Mouse (Mus musculus): ENCODE measurements around the gene Zbed3. TPM values are rescaled to one million over a fixed set of nuclear protein-coding genes. Genes with fewer than 3 reads are reported as not detected.

The Zbed3 gene
- polyA plus RNA-seq, 1 experiment, result 15.6 TPM

DNA sequence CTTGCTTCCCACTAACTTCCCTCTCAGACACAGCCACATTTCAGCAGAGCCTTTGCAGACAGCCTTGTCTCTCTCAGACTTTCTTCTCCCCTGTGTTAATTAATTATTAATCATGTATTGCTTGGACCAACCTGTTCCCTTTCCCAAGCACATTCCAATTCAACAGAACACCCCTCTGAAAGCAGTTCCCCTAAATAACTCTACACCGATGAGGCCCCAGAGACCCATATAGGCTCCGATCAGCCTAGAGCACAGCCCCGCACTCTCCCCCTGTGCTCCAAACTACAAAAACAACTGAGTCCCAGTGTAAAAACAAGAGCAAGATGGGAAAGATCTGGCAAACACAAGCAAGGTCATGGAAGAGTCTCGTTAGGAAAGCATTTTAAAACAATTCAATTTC lies 16.8 kb upstream of the Zbed3 start:
- Histone ChIP-seq H3K27ac (ENCODE audit: insufficient read depth, low read length) (no peak overlapping the region), H3K27me3 (ENCODE audit: control insufficient read depth, insufficient read depth, low read length) (no peaks in the 10 kb centered on the region), H3K4me3 (replicated peaks; ENCODE audit: insufficient read depth, low read depth, low read length) (no peak overlapping the region), H3K4me1 (ENCODE audit: control insufficient read depth, insufficient read depth, low read length) (no peaks in the 10 kb centered on the region)
- no peak for DNase-seq
- 82% methylated on average over 4 of the region's 4 CpGs for WGBS
- TF ChIP-seq CTCF (IDR thresholded peaks at IDR 0.05; ENCODE audit: borderline replicate concordance, insufficient read depth, low read depth, low read length), result no peak

DNA sequence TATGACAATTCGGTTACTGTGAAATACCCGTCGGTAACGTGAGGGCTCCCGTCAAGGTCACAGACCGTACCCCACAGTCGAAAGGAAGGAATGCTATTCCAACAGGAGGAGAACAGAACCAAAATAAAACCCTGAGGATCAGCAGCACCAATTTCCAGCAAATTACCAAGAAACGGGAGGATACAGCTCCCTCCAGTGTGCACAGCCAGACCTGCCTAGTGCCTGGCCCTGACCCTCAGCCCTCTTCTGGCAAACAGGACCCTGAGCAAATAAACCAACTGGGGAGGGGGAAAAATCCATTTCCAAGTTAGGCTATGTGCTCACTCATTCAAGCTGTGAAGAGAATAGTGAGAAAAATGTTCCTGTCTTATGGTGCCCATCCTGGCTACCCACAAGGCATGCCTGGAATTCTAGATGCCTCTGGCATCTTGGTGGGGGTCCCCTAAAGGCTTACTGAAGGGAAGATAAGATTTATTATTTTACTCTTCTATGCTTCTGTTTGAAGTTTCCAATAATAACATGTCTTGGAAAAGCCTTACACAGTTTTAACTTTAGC lies 16.2 kb upstream of the Zbed3 start:
- no peak for TF ChIP-seq POLR2A (IDR thresholded peaks at IDR 0.05; ENCODE audit: borderline replicate concordance, insufficient read depth, low read length)
- 78% methylated on average over 8 of the region's 8 CpGs for WGBS
- no peak overlapping the region for H3K4me3 ChIP-seq (replicated peaks; ENCODE audit: insufficient read depth, low read depth, low read length)
- DNase-seq, result no peak
- H3K4me1 ChIP-seq (ENCODE audit: control insufficient read depth, insufficient read depth, low read length), result no peaks in the 10 kb centered on the region
- no peak overlapping the region for H3K27ac ChIP-seq (ENCODE audit: insufficient read depth, low read length)
- H3K27me3 ChIP-seq (ENCODE audit: control insufficient read depth, insufficient read depth, low read length), result no peaks in the 10 kb centered on the region

DNA sequence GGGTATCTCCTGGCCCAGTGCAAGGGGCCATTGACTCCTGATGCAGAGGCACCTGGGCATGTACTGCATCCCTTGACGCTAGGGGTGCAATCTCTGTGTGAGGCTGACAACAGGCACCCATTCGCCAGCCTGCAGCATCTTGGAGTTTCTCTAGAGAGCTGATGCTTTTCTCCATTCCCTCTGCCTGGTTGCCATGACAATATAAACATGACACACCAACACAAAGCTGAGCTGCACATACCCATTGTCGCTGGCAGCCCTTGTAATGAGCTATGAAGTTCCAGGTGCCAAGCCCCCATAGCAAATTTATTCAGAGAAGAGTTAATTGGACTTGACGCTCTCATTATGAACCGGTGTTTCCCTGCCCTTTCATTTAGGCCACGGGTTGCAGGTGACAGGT lies 11.4 kb upstream of the Zbed3 start:
- DNase-seq, result no peak
- no peaks in the 10 kb centered on the region for H3K27me3 ChIP-seq (ENCODE audit: control insufficient read depth, insufficient read depth, low read length)
- H3K4me3 ChIP-seq (replicated peaks; ENCODE audit: insufficient read depth, low read depth, low read length), result no peak overlapping the region
- no peak overlapping the region for H3K27ac ChIP-seq (ENCODE audit: insufficient read depth, low read length)
- WGBS, result 42% methylated on average over 6 of the region's 6 CpGs
- no peaks in the 10 kb centered on the region for H3K4me1 ChIP-seq (ENCODE audit: control insufficient read depth, insufficient read depth, low read length)
- TF ChIP-seq POLR2A (IDR thresholded peaks at IDR 0.05; ENCODE audit: borderline replicate concordance, insufficient read depth, low read length), result no peak
- TF ChIP-seq CTCF (IDR thresholded peaks at IDR 0.05; ENCODE audit: borderline replicate concordance, insufficient read depth, low read depth, low read length), result no peak

DNA sequence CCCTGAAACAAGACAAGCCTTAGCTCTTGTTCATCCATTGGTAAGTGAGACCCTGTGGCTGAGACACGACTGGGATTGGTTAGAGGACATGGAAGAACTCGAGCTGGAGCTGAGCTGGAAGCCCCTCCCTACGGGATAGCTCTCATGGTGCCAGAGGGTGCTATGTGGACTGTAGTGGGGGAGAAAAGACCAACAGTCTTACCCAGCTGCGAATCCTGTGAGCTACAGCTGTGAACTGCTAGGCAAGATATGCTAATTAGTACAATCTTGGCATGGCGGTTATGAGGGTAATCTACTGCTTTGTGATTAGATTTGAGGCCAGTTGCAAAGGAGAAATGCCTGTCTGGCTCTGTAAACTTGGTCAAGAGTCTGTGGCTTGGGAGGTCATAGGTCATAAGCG lies 4.3 kb upstream of the Zbed3 start:
- Histone ChIP-seq H3K4me3 (replicated peaks; ENCODE audit: insufficient read depth, low read depth, low read length) (no peak overlapping the region), H3K27me3 (ENCODE audit: control insufficient read depth, insufficient read depth, low read length) (no peaks in the 10 kb centered on the region)

DNA sequence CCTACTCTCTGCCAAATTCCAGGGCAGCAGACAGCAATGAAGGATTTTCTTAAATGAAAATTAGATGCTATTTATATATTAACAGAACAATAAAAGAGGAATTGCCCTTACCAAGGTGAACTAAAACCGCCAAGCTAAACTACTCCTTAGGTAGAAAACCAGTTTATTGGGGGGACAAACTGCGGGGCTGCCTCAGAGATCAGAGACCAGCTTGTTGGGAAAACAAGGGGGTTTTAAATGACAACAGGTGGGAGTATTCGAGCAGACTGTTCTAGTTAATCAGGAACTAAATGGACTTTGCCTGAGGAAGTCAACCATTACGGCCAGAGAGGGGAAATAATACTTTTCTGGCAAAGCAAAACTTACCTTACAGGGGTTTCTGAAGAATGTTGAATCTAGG lies 3.0 kb upstream of the Zbed3 start:
- Histone ChIP-seq H3K4me1 (ENCODE audit: control insufficient read depth, insufficient read depth, low read length) (no peaks in the 10 kb centered on the region), H3K4me3 (replicated peaks; ENCODE audit: insufficient read depth, low read depth, low read length) (no peak overlapping the region), H3K27me3 (ENCODE audit: control insufficient read depth, insufficient read depth, low read length) (no peaks in the 10 kb centered on the region), H3K27ac (ENCODE audit: insufficient read depth, low read length) (no peak overlapping the region)
- DNase-seq, result no peak
- 50% methylated on average over 4 of the region's 4 CpGs for WGBS
- TF ChIP-seq POLR2A (IDR thresholded peaks at IDR 0.05; ENCODE audit: borderline replicate concordance, insufficient read depth, low read length) (no peak), CTCF (IDR thresholded peaks at IDR 0.05; ENCODE audit: borderline replicate concordance, insufficient read depth, low read depth, low read length) (no peak)

More for the DNA sequence above, 4.3 kb upstream of the Zbed3 start:
- WGBS, result 54% methylated on average over 6 of the region's 6 CpGs
- TF ChIP-seq CTCF (IDR thresholded peaks at IDR 0.05; ENCODE audit: borderline replicate concordance, insufficient read depth, low read depth, low read length), result no peak
- TF ChIP-seq POLR2A (IDR thresholded peaks at IDR 0.05; ENCODE audit: borderline replicate concordance, insufficient read depth, low read length), result no peak
- no peak for DNase-seq
- H3K4me1 ChIP-seq (ENCODE audit: control insufficient read depth, insufficient read depth, low read length), result no peaks in the 10 kb centered on the region
- no peak overlapping the region for H3K27ac ChIP-seq (ENCODE audit: insufficient read depth, low read length)

DNA sequence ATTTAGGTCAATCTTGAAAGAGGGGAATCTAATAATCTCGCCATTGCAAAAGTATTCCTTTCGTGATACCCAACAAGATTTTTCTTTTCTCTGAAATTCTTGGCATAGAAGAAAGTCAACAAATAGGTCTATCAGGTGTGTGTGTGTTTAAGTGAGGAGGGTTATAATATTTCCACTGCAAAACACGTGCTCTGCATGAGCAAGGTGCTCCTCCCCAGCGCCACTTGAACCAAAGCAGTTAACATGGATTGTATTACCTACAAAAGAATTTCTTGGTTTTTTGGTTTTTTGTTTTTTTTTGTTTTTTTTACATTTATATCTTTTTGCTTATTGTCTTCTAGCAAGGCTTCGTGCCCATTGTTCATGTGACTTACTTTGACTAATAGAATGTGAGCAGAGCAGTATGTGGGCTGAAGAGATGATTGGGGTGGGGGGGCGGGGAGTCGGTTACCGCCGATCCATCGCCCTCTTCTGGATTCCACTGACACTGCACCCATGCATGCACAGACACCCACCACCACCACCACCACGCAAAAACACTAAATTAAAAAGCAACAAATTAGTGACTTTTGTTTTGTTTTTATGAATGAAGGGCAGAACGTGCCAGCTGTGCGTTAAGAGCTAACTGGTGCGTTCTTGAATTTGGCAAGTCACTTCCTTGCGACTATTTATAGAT lies 676 bp downstream of the Zbed3 start:
- 22% methylated on average over 15 of the region's 15 CpGs for WGBS
- H3K27ac ChIP-seq (ENCODE audit: insufficient read depth, low read length), result peak overlapping the region; percentile 80; the same call in 1 of the 2 replicates
- peaks cover 5% of the 10 kb centered on the region for H3K4me1 ChIP-seq (ENCODE audit: control insufficient read depth, insufficient read depth, low read length)
- no peak for TF ChIP-seq POLR2A (IDR thresholded peaks at IDR 0.05; ENCODE audit: borderline replicate concordance, insufficient read depth, low read length)
- TF ChIP-seq CTCF (IDR thresholded peaks at IDR 0.05; ENCODE audit: borderline replicate concordance, insufficient read depth, low read depth, low read length), result peak; percentile 54; the same call in 1 of the 2 replicates
- H3K27me3 ChIP-seq (ENCODE audit: control insufficient read depth, insufficient read depth, low read length), result no peaks in the 10 kb centered on the region
- peak overlapping the region; percentile 84 for H3K4me3 ChIP-seq (replicated peaks; ENCODE audit: insufficient read depth, low read depth, low read length)
- DNase-seq, result peak; percentile 73

DNA sequence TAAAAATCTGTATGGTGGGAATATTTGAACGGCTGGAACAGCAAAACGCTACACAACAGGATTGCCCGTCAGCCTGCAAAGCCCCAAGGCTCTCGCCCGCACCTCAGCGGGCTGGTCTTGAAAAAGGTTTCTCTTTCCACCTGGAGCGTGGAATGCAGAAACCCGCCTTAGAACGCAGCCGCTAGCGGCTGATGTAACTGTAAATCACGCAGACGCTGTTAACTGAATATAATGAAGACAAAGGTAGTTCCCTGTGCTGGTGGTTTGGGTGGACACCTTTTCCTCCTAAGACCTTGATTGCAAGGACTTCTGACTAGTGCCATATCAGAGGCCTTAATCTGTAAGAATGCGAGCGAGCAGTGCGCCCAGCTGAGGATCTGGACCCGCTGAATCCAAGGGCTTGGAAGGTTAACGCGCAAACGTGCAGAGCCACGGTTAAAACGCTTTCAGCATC lies 1.2 kb downstream of the Zbed3 start:
- WGBS, result under 1% methylated on average over 22 of the region's 22 CpGs
- no peaks in the 10 kb centered on the region for H3K27me3 ChIP-seq (ENCODE audit: control insufficient read depth, insufficient read depth, low read length)
- no peak for DNase-seq
- peaks cover 6% of the 10 kb centered on the region for H3K4me1 ChIP-seq (ENCODE audit: control insufficient read depth, insufficient read depth, low read length)
- peak overlapping the region; percentile 80 for H3K27ac ChIP-seq (ENCODE audit: insufficient read depth, low read length)
- H3K4me3 ChIP-seq (replicated peaks; ENCODE audit: insufficient read depth, low read depth, low read length), result peak overlapping the region; percentile 84
- TF ChIP-seq CTCF (IDR thresholded peaks at IDR 0.05; ENCODE audit: borderline replicate concordance, insufficient read depth, low read depth, low read length) (no peak), POLR2A (IDR thresholded peaks at IDR 0.05; ENCODE audit: borderline replicate concordance, insufficient read depth, low read length) (no peak)

Measured in cerebellum, adult 2 months (tissue).